Mouse (Mus musculus) liver, adult 2 months (tissue): Measurements from ENCODE around the gene Slc12a5.

ENCODE experiments used
- CTCF ChIP-seq: fragments of 200-500 bp; IDR thresholded peaks from 2 replicates; pipeline ENCODE4 v1.5.1; 2011; ENCODE audit warnings: low read depth, low read length, control low read depth
- POLR2A ChIP-seq: fragments of 200-500 bp; IDR thresholded peaks from 2 replicates; pipeline ENCODE4 v1.6.1; 2011; ENCODE audit warnings: low read length, control low read depth; ENCODE audit not compliant: insufficient read depth; ENCODE audit errors: extremely low read depth

DNA sequence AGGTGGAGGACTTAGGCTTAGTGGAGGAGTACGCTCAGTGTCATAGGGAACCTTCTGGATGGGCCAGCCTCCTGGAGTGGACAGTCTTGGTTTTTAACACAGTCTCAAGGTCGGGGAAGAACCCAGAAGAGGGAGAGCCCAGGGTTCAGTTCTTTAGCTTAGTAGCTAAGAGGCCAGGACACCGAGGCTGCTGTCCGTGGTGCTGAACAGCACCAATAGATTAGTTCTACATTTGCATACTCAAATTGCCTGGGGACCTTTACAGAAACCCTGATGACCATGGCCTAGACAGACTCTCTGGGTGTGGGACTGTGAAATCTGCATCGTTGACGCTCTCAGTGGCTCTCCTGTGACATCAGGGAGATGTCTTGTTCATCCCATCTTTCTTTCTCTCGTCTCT is 19.1 kb downstream of the Slc12a5 start:
- TF ChIP-seq POLR2A (no peak), CTCF (no peak)
